Mouse (Mus musculus) stomach, embryonic 14.5 days (tissue): ENCODE data around the gene Stap2. TPM values are rescaled to one million over a fixed set of nuclear protein-coding genes. Genes with fewer than 3 reads are reported as not detected.

Experiments used
- ATAC-seq: fragments of 200-750 bp; cut with Nextera tagmentation; 2 replicates; pipeline ENCODE4 v1.8.0; 2017; ENCODE audit warnings: low read depth, moderate TSS enrichment; ENCODE audit not compliant: insufficient number of reproducible peaks, insufficient read depth, low FRiP score
- H3K27ac ChIP-seq: fragments of 300-500 bp; sonication (generic); 2 replicates; pipeline ENCODE4 v1.5.1; 2014; ENCODE audit warnings: mild to moderate bottlenecking, low read length, moderate library complexity, mixed read lengths
- H3K27me3 ChIP-seq: fragments of 300-500 bp; sonication (generic); 2 replicates; pipeline ENCODE4 v1.6.1; 2014; ENCODE audit warnings: low read length, control low read depth, mixed read lengths; ENCODE audit not compliant: control insufficient read depth, insufficient read depth
- H3K36me3 ChIP-seq: fragments of 300-500 bp; sonication (generic); 2 replicates; pipeline ENCODE4 v1.6.1; 2014; ENCODE audit warnings: mild to moderate bottlenecking, control low read depth, low read length, moderate library complexity, mixed read lengths; ENCODE audit not compliant: control insufficient read depth, insufficient read depth
- H3K4me1 ChIP-seq: fragments of 300-500 bp; sonication (generic); 2 replicates; pipeline ENCODE4 v1.6.1; 2014; ENCODE audit warnings: low read length, control low read depth, mixed read lengths; ENCODE audit not compliant: control insufficient read depth, insufficient read depth
- H3K4me2 ChIP-seq: fragments of 300-500 bp; sonication (generic); replicated peaks from 2 replicates; pipeline ENCODE4 v1.6.1; 2014; ENCODE audit warnings: low read depth, low read length, control low read depth
- H3K4me3 ChIP-seq: fragments of 300-500 bp; sonication (generic); 2 replicates; pipeline ENCODE4 v1.5.1; 2014; ENCODE audit warnings: low read depth, low read length, control low read depth
- H3K9ac ChIP-seq: fragments of 300-500 bp; sonication (generic); replicated peaks from 2 replicates; pipeline ENCODE4 v1.6.1; 2014; ENCODE audit warnings: low read depth, mild to moderate bottlenecking, control low read depth, low read length, moderate library complexity, mixed read lengths
- H3K9me3 ChIP-seq: fragments of 300-500 bp; sonication (generic); 2 replicates; pipeline ENCODE4 v1.6.1; 2016; ENCODE audit warnings: low read depth, low read length, control low read depth; ENCODE audit not compliant: control insufficient read depth
- WGBS: fragments of 180-500 bp; shearing (Covaris S2); extraction: QIAGEN DNeasy Blood & Tissue Kit; methylation state at CpG from one replicate; pipeline ENCODE4 v1.1.7; 2014; 5-methylcytosine and 5-hydroxymethylcytosine counted together
- polyA plus RNA-seq: library from polyadenylated mRNA; unstranded; fragments of >200 nt; fragmentation: Nextera tagmentation; extraction: Ambion mirVana; gene quantifications from 2 replicates; pipeline ENCODE4 v1.2.1, GENCODE M21; 2014

Stap2 gene
- polyA plus RNA-seq, 1 experiment from 2014 or later, result 19.7 TPM

- H3K27me3 ChIP-seq, result no peaks in the 10 kb centered on the region; the same call in 1 of the 2 replicates
- no peak overlapping the region for H3K9ac ChIP-seq
- H3K9me3 ChIP-seq, result no peaks in the 10 kb centered on the region
- H3K36me3 ChIP-seq, result no peaks in the 10 kb centered on the region
- no peak for ATAC-seq
- no peak overlapping the region for H3K4me2 ChIP-seq
- no peak overlapping the region for H3K27ac ChIP-seq
- WGBS, result 91% methylated on average over 4 of the region's 4 CpGs
- no peak overlapping the region for H3K4me3 ChIP-seq
- H3K4me1 ChIP-seq, result no peaks in the 10 kb centered on the region
Observed at GRCm38 (mm10) chr17:55948647-55949046, 56.7 kb downstream of the Stap2 start.

Other genes with a start within 250 kb of the Stap2 start
- 12.3 and 12.5 TPM in 2 replicates for gene Zfp119a, start 126.7 kb downstream of the Stap2 start, polyA plus RNA-seq
- gene Zfp959, start 113.5 kb downstream of the Stap2 start, polyA plus RNA-seq, result 15.3 and 17.2 TPM in 2 replicates
- gene Zfp119b, start 56.1 kb downstream of the Stap2 start, polyA plus RNA-seq, result 4.6 and 7.7 TPM in 2 replicates
- 2.7 and 3.1 TPM in 2 replicates for gene Ebi3, start 52.9 kb downstream of the Stap2 start, polyA plus RNA-seq
- 20.8 and 21.8 TPM in 2 replicates for gene Yju2, start 46.5 kb downstream of the Stap2 start, polyA plus RNA-seq
- 12.1 and 16.6 TPM in 2 replicates for gene Shd, start 35.1 kb downstream of the Stap2 start, polyA plus RNA-seq
- gene Fsd1, start 19.1 kb downstream of the Stap2 start, polyA plus RNA-seq, result 13.7 and 17.6 TPM in 2 replicates
- 97.9 and 102 TPM in 2 replicates for gene Mpnd, start 127 bp upstream of the Stap2 start, polyA plus RNA-seq
- gene Sh3gl1, start 31.1 kb upstream of the Stap2 start, polyA plus RNA-seq, result 127 and 136 TPM in 2 replicates
- 19.2 and 19.6 TPM in 2 replicates for gene Chaf1a, start 34.9 kb upstream of the Stap2 start, polyA plus RNA-seq
- 41.5 and 41.9 TPM in 2 replicates for gene Ubxn6, start 69.4 kb upstream of the Stap2 start, polyA plus RNA-seq
- 94.8 and 96.5 TPM in 2 replicates for gene Hdgfl2, start 74.0 kb upstream of the Stap2 start, polyA plus RNA-seq
- 0.15 and 0.27 TPM in 2 replicates for gene Plin4, start 104.2 kb upstream of the Stap2 start, polyA plus RNA-seq
- 0.53 and 0.64 TPM in 2 replicates for gene Plin5, start 112.0 kb upstream of the Stap2 start, polyA plus RNA-seq
- 0.18 TPM in 1 of 2 replicates, not detected in the other for gene Lrg1, start 116.4 kb upstream of the Stap2 start, polyA plus RNA-seq
- gene Sema6b, start 134.8 kb upstream of the Stap2 start, polyA plus RNA-seq, result 1.1 and 1.3 TPM in 2 replicates
- gene Tnfaip8l1, start 156.9 kb upstream of the Stap2 start, polyA plus RNA-seq, result 13.3 and 13.7 TPM in 2 replicates
- gene Mydgf, start 178.3 kb upstream of the Stap2 start, polyA plus RNA-seq, result 94.7 and 96.3 TPM in 2 replicates
- 30.2 and 30.5 TPM in 2 replicates for gene Dpp9, start 213.3 kb upstream of the Stap2 start, polyA plus RNA-seq